9 mouse cellular contexts compared by ENCODE assay signal in genomic region chr12:84653912-84654311, GRCm38 (mm10). TPM values are rescaled to one million over a fixed set of nuclear protein-coding genes. Genes with fewer than 3 reads are reported as not detected.
DNase-seq lines count a peak whose midpoint lies in the region; TF ChIP-seq lines count a peak whose summit lies in the region.
"Had no signal": no experiment of that assay in that cellular context is flagged by ENCODE, and none has a peak within 500 bp of the region (broad histone marks: within the 10 kb centered on the region; RNA-seq: fewer than 3 reads in every experiment).

No protein-coding gene starts in this region.

- TF ChIP-seq EP300 in MEL (IDR thresholded peaks at IDR 0.05; ENCODE audit: low read depth in 1 of 2, low read length in 2 of 2) = no peak

- H3K9ac ChIP-seq in MEL (ENCODE audit: control insufficient read depth, low read depth, low read length, poor library complexity, severe bottlenecking) = no peak overlapping the region
- H3K9ac ChIP-seq: limb, embryonic 12.5 days had no signal

- no peak overlapping the region for H3K4me3 ChIP-seq in MEL (ENCODE audit: control insufficient read depth in 1 of 2, insufficient read depth in 1 of 2, low read depth in 2 of 2, low read length in 2 of 2)
- H3K4me3 ChIP-seq in layer of hippocampus, adult 2 months = no peak overlapping the region
- H3K4me3 ChIP-seq: limb, embryonic 12.5 days had no signal

- peaks cover 0 to 2% of the 10 kb centered on the region in 2 experiments; a peak in 1 of 4 replicates for H3K27me3 ChIP-seq in MEL (ENCODE audit: control insufficient read depth in 1 of 2, insufficient read depth in 2 of 2, low read length in 2 of 2)

- H3K36me3 ChIP-seq in MEL (ENCODE audit: control insufficient read depth in 1 of 2, insufficient read depth in 2 of 2, low read length in 2 of 2) = no peaks in the 10 kb centered on the region
- H3K36me3 ChIP-seq: limb, embryonic 12.5 days had no signal

- peak; percentile 56 for DNase-seq in gastrocnemius, adult 18-20 months (ENCODE audit: low spot score)
- DNase-seq in gastrocnemius, postnatal 25 days = no peak
- peak; percentile 56 for DNase-seq in MEL (ENCODE audit: low read depth, low spot score)
- peak; percentile 62 to 76 for DNase-seq in cerebellum, adult 18-20 months
- DNase-seq in frontal cortex, postnatal 25 days (ENCODE audit: low spot score in 2 of 2) = peak; percentile 53 to 64
- peak; percentile 22 to 79 for DNase-seq in layer of hippocampus, adult 2 months (ENCODE audit: low spot score in 2 of 2)
- DNase-seq in lung, postnatal 36 days = peak; percentile 75
- peak; percentile 24 to 65 for DNase-seq in spleen, adult 18-20 months

- TF ChIP-seq POLR2A in MEL (IDR thresholded peaks at IDR 0.05; ENCODE audit: control insufficient read depth in 1 of 2, insufficient read depth in 1 of 2, low read depth in 1 of 2, low read length in 2 of 2, poor library complexity in 1 of 2) = no peak

- H3K9me3 ChIP-seq in MEL (replicated peaks; ENCODE audit: insufficient read depth, low read length) = no peaks in the 10 kb centered on the region
- H3K9me3 ChIP-seq: limb, embryonic 12.5 days had no signal

- TF ChIP-seq CTCF in MEL (IDR thresholded peaks at IDR 0.05 in 2 of 3, conservative IDR thresholded peaks at IDR 0.05 in 1 of 3; ENCODE audit: control insufficient read depth in 1 of 3, insufficient read depth in 1 of 3, low read depth in 2 of 3, low read length in 3 of 3, poor library complexity in 1 of 3, severe bottlenecking in 1 of 3) = peak; percentile 90 to 96 (median 92)
- TF ChIP-seq CTCF in layer of hippocampus, adult 2 months (conservative IDR thresholded peaks at IDR 0.05) = peak; percentile 99

- no peaks in the 10 kb centered on the region for H3K79me2 ChIP-seq in MEL (ENCODE audit: control insufficient read depth, insufficient read depth, low read length, poor library complexity)

- H3K4me1 ChIP-seq in MEL (ENCODE audit: control insufficient read depth in 1 of 2, insufficient read depth in 2 of 2, low read length in 2 of 2) = no peaks in the 10 kb centered on the region
- H3K4me1 ChIP-seq: limb, embryonic 12.5 days had no signal

- peak; percentile 88 for TF ChIP-seq RAD21 in MEL (IDR thresholded peaks at IDR 0.05; ENCODE audit: low read depth, low read length)

- H3K27ac ChIP-seq in MEL (ENCODE audit: control insufficient read depth, low read depth, low read length) = no peak overlapping the region
- H3K27ac ChIP-seq in layer of hippocampus, adult 2 months = no peak overlapping the region
- H3K27ac ChIP-seq: limb, embryonic 12.5 days had no signal

TF ChIP-seq in MEL, 35 proteins besides CTCF, POLR2A, EP300 and RAD21:
- TF ChIP-seq MAZ (IDR thresholded peaks at IDR 0.05; ENCODE audit: low read depth, low read length) (no peak), SMC3 (IDR thresholded peaks at IDR 0.05; ENCODE audit: low read depth, low read length) (peak; percentile 85), USF2 (IDR thresholded peaks at IDR 0.05; ENCODE audit: borderline replicate concordance in 1 of 2, insufficient read depth in 1 of 2, low read depth in 1 of 2, low read length in 2 of 2) (no peak), MXI1 (IDR thresholded peaks at IDR 0.05; ENCODE audit: low read depth, low read length) (no peak), ZC3H11A (IDR thresholded peaks at IDR 0.05; ENCODE audit: low read depth, low read length) (peak; percentile 76), MEF2A (IDR thresholded peaks at IDR 0.05; ENCODE audit: extremely low read depth, insufficient replicate concordance, low read depth, low read length, poor library complexity, severe bottlenecking) (no peak), POLR2AphosphoS5 (IDR thresholded peaks at IDR 0.05; ENCODE audit: borderline replicate concordance, low read depth, low read length) (no peak), POLR2AphosphoS2 (IDR thresholded peaks at IDR 0.05; ENCODE audit: low read length) (no peak), E2F4 (IDR thresholded peaks at IDR 0.05; ENCODE audit: borderline replicate concordance, low read depth, low read length) (no peak), TCF12 (IDR thresholded peaks at IDR 0.05; ENCODE audit: low read depth, low read length) (no peak), JUND (IDR thresholded peaks at IDR 0.05; ENCODE audit: low read depth, low read length) (no peak), BHLHE40 (IDR thresholded peaks at IDR 0.05; ENCODE audit: borderline replicate concordance, low read depth, low read length) (0 out of 2 replicates have a peak, but pooled peaks have one; percentile 14), MAFK (IDR thresholded peaks at IDR 0.05; ENCODE audit: borderline replicate concordance, low read depth, low read length) (no peak), SIN3A (IDR thresholded peaks at IDR 0.05; ENCODE audit: low read length) (no peak)
TF ChIP-seq in MEL: peak in this region for 3.

RNA-seq across cellular contexts. Expression of gene Vrtn, which starts 13.1 kb away (rescaled TPM):
- not detected for total RNA-seq in gastrocnemius, adult 18-20 months (2021)
- not detected for total RNA-seq in gastrocnemius, postnatal 25 days (2021)
- not detected in 2 replicates for total RNA-seq in MEL (2012; rRNA removed)
- not detected for polyA plus RNA-seq in MEL (2012; ENCODE audit: insufficient read depth in 1 of 2, insufficient read length in 2 of 2, low read depth in 1 of 2, low replicate concordance in 2 of 2, missing spikeins in 1 of 2)
- total RNA-seq in layer of hippocampus, adult 2 months (2021) = not detected
- polyA plus RNA-seq: limb, embryonic 12.5 days had no signal

RNA-seq across cellular contexts. Expression of gene Abcd4, which starts 36.7 kb away (rescaled TPM):
- 1 to 10 TPM; 4.9 to 5.1 TPM for total RNA-seq in gastrocnemius, adult 18-20 months (2021)
- total RNA-seq in gastrocnemius, postnatal 25 days (2021) = 1 to 10 TPM; 4.2 to 5.9 TPM
- total RNA-seq in MEL (2012; rRNA removed) = 3.5 TPM in 2 replicates
- 1 to 10 TPM in 1 of 2 experiments, not detected in 1; 7.1 TPM for polyA plus RNA-seq in MEL (2012; ENCODE audit: insufficient read depth in 1 of 2, insufficient read length in 2 of 2, low read depth in 1 of 2, low replicate concordance in 2 of 2, missing spikeins in 1 of 2)
- total RNA-seq in layer of hippocampus, adult 2 months (2021) = 10 to 100 TPM; 15.6 to 17.6 TPM

RNA-seq across cellular contexts. Expression of gene Syndig1l, which starts 44.7 kb away (rescaled TPM):
- not detected for total RNA-seq in gastrocnemius, adult 18-20 months (2021)
- total RNA-seq in gastrocnemius, postnatal 25 days (2021) = not detected
- total RNA-seq in MEL (2012; rRNA removed) = not detected in 2 replicates
- not detected for polyA plus RNA-seq in MEL (2012; ENCODE audit: insufficient read depth in 1 of 2, insufficient read length in 2 of 2, low read depth in 1 of 2, low replicate concordance in 2 of 2, missing spikeins in 1 of 2)
- 1 to 10 TPM; 7.4 to 8.7 TPM for total RNA-seq in layer of hippocampus, adult 2 months (2021)
- polyA plus RNA-seq: limb, embryonic 12.5 days had no signal
